Mouse (Mus musculus) erythroblast, embryonic 14.5 days (primary cell): ENCODE measurements around the gene Apaf1.

Source experiments
- GATA1 ChIP-seq: IDR thresholded peaks from 2 replicates; pipeline ENCODE4 v1.6.1; 2012; ENCODE audit warnings: low read length, inconsistent platforms, mixed read lengths
- TAL1 ChIP-seq: IDR thresholded peaks from 3 replicates; pipeline ENCODE4 v1.6.1; 2012; ENCODE audit warnings: low read length, inconsistent platforms, mixed read lengths

GRCm38 (mm10) chr10:91005858-91006538, 76.6 kb downstream of the Apaf1 start:
- TF ChIP-seq GATA1 (no peak), TAL1 (no peak)
